Mouse (Mus musculus) neural tube, embryonic 11.5 days (tissue): ENCODE measurements at regions not wholly inside any gene's neighbourhood (a gene's known extent, or its start where the extent isn't known, plus 50 kb on each side); places are given as distances from the start of the nearest gene placed in this dataset.

Experiments used
- ATAC-seq: fragments of 200-750 bp; cut with Nextera tagmentation; 2 replicates; pipeline ENCODE4 v1.8.0; 2017; ENCODE audit warnings: moderate number of reproducible peaks, mild to moderate bottlenecking, moderate TSS enrichment, moderate library complexity; ENCODE audit not compliant: insufficient read depth, low FRiP score, low TSS enrichment
- DNase-seq: peaks from one replicate; pipeline ENCODE4 v3.0.0-alpha.2; 2015; ENCODE audit warnings: low spot score
- H3K27ac ChIP-seq: fragments of 300-500 bp; sonication (generic); 2 replicates; pipeline ENCODE4 v1.5.1; 2014; ENCODE audit warnings: low read depth, mild to moderate bottlenecking, low read length
- H3K27me3 ChIP-seq: fragments of 300-500 bp; sonication (generic); 2 replicates; pipeline ENCODE4 v1.6.1; 2014; ENCODE audit warnings: mild to moderate bottlenecking, low read length, mixed read lengths; ENCODE audit not compliant: control insufficient read depth, insufficient read depth
- H3K36me3 ChIP-seq: fragments of 300-500 bp; sonication (generic); 2 replicates; pipeline ENCODE4 v1.6.1; 2014; ENCODE audit warnings: mild to moderate bottlenecking, low read length, moderate library complexity, mixed read lengths; ENCODE audit not compliant: control insufficient read depth, insufficient read depth
- H3K4me1 ChIP-seq: fragments of 300-500 bp; sonication (generic); 2 replicates; pipeline ENCODE4 v1.6.1; 2014; ENCODE audit warnings: low read length, mixed read lengths; ENCODE audit not compliant: control insufficient read depth, insufficient read depth
- H3K4me2 ChIP-seq: fragments of 300-500 bp; sonication (generic); 2 replicates; pipeline ENCODE4 v1.6.1; 2014; ENCODE audit warnings: low read depth, mild to moderate bottlenecking, moderate library complexity
- H3K4me3 ChIP-seq: fragments of 300-500 bp; sonication (generic); 2 replicates; pipeline ENCODE4 v1.5.1; 2014; ENCODE audit warnings: low read depth, low read length
- H3K9ac ChIP-seq: fragments of 300-500 bp; sonication (generic); 2 replicates; pipeline ENCODE4 v1.6.1; 2014; ENCODE audit warnings: mild to moderate bottlenecking, low read length
- H3K9me3 ChIP-seq: fragments of 300-500 bp; sonication (generic); 2 replicates; pipeline ENCODE4 v1.6.1; 2016; ENCODE audit warnings: low read length; ENCODE audit not compliant: control insufficient read depth
- WGBS: fragments of 180-500 bp; shearing (Covaris S2); extraction: QIAGEN DNeasy Blood & Tissue Kit; methylation state at CpG from one replicate; pipeline ENCODE4 v1.1.7; 2014; 5-methylcytosine and 5-hydroxymethylcytosine counted together

DNA sequence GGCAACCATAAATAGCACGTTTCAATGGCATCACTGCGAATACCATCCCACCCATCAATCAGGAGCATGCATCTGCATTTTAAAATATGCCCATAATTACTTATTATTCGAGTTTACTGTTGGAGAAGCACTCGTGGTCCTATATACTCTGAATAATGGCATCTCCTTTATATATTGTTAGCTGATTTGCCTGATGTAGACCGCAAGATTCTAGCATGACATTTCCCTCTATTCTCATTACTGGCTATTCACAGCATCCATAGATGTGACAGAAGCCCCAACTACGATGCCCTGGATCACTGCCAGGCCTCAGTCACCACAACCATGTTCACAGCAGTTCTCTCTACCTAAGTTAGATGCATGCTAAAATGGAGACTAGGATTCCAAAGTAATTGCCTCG, 77.4 kb upstream of the Epha4 start:
- Histone ChIP-seq H3K27ac (no peak overlapping the region), H3K36me3 (no peaks in the 10 kb centered on the region), H3K9me3 (no peaks in the 10 kb centered on the region), H3K4me2 (no peak overlapping the region), H3K9ac (no peak overlapping the region), H3K27me3 (no peaks in the 10 kb centered on the region), H3K4me1 (no peaks in the 10 kb centered on the region), H3K4me3 (no peak overlapping the region)
- no peak for DNase-seq
- no peak for ATAC-seq
- 66% methylated on average over 7 of the region's 7 CpGs for WGBS

DNA sequence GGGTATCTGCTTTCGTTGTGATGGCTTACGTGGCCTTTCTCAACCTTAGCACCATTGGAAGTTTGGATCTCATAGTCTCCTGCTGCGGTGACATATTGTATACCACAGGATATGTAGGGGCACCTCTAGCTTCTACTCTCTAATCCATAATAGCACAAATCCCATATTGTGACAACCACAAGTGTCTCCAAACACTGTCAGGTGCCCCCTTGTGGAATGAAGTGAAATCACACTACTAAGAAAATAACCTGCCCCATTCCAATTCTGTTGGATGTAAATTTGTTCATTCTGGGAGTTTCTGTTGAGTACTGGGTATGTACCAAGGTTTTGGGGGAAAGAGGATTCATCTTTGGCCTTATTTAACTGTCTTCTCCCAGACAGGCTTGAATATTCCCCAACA, 74.5 kb upstream of the Epha4 start:
- Histone ChIP-seq H3K4me2 (no peak overlapping the region), H3K4me3 (no peak overlapping the region), H3K36me3 (no peaks in the 10 kb centered on the region), H3K4me1 (no peaks in the 10 kb centered on the region), H3K9me3 (no peaks in the 10 kb centered on the region), H3K9ac (no peak overlapping the region), H3K27me3 (no peaks in the 10 kb centered on the region), H3K27ac (no peak overlapping the region)
- 92% methylated on average over 3 of the region's 3 CpGs for WGBS
- ATAC-seq (no peak), DNase-seq (no peak)

DNA sequence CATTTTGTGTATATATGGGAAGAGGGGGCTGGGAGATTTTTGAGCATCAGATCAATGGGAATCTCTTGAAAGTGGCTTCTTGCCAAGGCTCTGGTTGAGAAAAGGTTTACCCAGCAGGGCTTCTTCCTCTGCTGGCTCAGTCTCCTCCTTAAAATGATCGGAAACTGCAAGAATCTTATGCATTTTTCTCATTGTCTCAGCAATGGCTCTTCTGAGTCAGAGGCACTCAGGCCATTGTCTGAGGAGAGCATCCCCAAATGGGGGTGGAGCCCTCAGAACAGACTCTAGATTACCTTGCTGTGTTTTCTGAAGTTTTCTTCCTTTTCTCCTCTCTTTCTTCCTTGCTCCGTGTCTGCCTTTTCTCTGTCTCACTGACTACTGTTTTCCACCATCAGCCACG, 70.6 kb upstream of the Epha4 start:
- no peak for ATAC-seq
- DNase-seq = no peak
- 61% methylated on average over 3 of the region's 3 CpGs for WGBS

GRCm38 (mm10) chr1:77568081-77568480, 53.2 kb upstream of the Epha4 start:
- no peaks in the 10 kb centered on the region for H3K27me3 ChIP-seq
- H3K4me1 ChIP-seq = no peaks in the 10 kb centered on the region
- H3K36me3 ChIP-seq = no peaks in the 10 kb centered on the region
- 89% methylated on average over 6 of the region's 6 CpGs for WGBS
- no peak overlapping the region for H3K4me2 ChIP-seq
- no peak overlapping the region for H3K4me3 ChIP-seq
- DNase-seq (no peak), ATAC-seq (no peak)
- no peak overlapping the region for H3K27ac ChIP-seq
- H3K9me3 ChIP-seq = no peaks in the 10 kb centered on the region
- no peak overlapping the region for H3K9ac ChIP-seq

More for the DNA sequence above, 70.6 kb upstream of the Epha4 start:
- Histone ChIP-seq H3K9ac (no peak overlapping the region), H3K27ac (no peak overlapping the region), H3K4me1 (no peaks in the 10 kb centered on the region), H3K4me3 (no peak overlapping the region), H3K4me2 (no peak overlapping the region), H3K27me3 (no peaks in the 10 kb centered on the region), H3K9me3 (no peaks in the 10 kb centered on the region), H3K36me3 (no peaks in the 10 kb centered on the region)

DNA sequence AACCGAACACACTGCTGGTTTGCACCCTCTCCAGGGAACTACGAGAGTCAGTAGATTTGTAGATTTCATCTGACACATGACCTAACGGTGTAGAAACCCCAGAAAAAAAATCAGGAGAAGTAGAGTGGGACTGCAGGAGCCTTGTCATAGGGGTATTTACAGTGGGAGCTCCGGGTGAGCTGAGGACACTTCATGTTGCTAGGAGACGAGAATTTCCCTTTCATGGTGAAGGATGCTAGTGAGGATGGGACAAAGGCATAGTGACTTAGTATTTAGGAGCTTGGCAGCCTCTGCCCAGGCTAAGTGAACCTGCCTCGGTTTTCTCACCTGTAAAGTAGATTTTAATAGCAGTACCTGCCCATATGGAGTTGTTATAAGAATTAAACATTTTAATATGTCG, 52.8 kb upstream of the Epha4 start:
- no peak overlapping the region for H3K4me2 ChIP-seq
- no peak overlapping the region for H3K27ac ChIP-seq
- 69% methylated on average over 7 of the region's 7 CpGs for WGBS
- no peaks in the 10 kb centered on the region for H3K9me3 ChIP-seq
- no peak overlapping the region for H3K4me3 ChIP-seq
- no peak overlapping the region for H3K9ac ChIP-seq
- H3K4me1 ChIP-seq = no peaks in the 10 kb centered on the region
- ATAC-seq = no peak
- H3K27me3 ChIP-seq = no peaks in the 10 kb centered on the region
- no peaks in the 10 kb centered on the region for H3K36me3 ChIP-seq
- no peak for DNase-seq
